Mouse (Mus musculus): ENCODE results near the gene Kif14. TPM values are rescaled to one million over a fixed set of nuclear protein-coding genes. Genes with fewer than 3 reads are reported as not detected.

The Kif14 gene
- polyA plus RNA-seq, 1 experiment: 0.30 TPM

Other genes starting within 250 kb of the Kif14 start
- gene Inava, start 232.1 kb upstream of the Kif14 start, polyA plus RNA-seq (2012; rRNA removed): 2.8 and 3.3 TPM in 2 replicates
- 5.4 and 6.5 TPM in 2 replicates for gene Gpr25, start 205.5 kb upstream of the Kif14 start, polyA plus RNA-seq (2012; rRNA removed)
- gene Camsap2, start 120.2 kb upstream of the Kif14 start, polyA plus RNA-seq (2012; rRNA removed): 53.6 and 53.7 TPM in 2 replicates
- gene Ddx59, start 51.1 kb upstream of the Kif14 start, polyA plus RNA-seq (2012; rRNA removed): 6.6 and 7.8 TPM in 2 replicates
- gene Zfp281, start 158.6 kb downstream of the Kif14 start, polyA plus RNA-seq (2012; rRNA removed): 17.0 TPM in 2 replicates